Mouse (Mus musculus) urinary bladder, postnatal 14 days (tissue): ENCODE results near the gene Fhad1.

Experiments
- DNase-seq: peaks from one replicate; pipeline ENCODE4 v3.0.0; 2021; ENCODE audit warnings: low spot score

Fhad1 gene

GRCm38 (mm10) chr4:141885451-141885850, 129.4 kb downstream of the Fhad1 start:
- DNase-seq: no peak

GRCm38 (mm10) chr4:141882858-141883257, 132.0 kb downstream of the Fhad1 start:
- DNase-seq: no peak

GRCm38 (mm10) chr4:141881950-141882349, 132.9 kb downstream of the Fhad1 start:
- no peak for DNase-seq

GRCm38 (mm10) chr4:141881289-141881914, 133.5 kb downstream of the Fhad1 start:
- DNase-seq: no peak

GRCm38 (mm10) chr4:141879875-141880274, 135.0 kb downstream of the Fhad1 start:
- no peak for DNase-seq

- DNase-seq: no peak
Measured at GRCm38 (mm10) chr4:141879074-141879473, 135.8 kb downstream of the Fhad1 start.

GRCm38 (mm10) chr4:141878621-141879020, 136.3 kb downstream of the Fhad1 start:
- DNase-seq: no peak

- DNase-seq: no peak
Measured at GRCm38 (mm10) chr4:141875481-141876108, 139.3 kb downstream of the Fhad1 start.

- DNase-seq: peak; percentile 84
Measured at GRCm38 (mm10) chr4:141874601-141875460, 140.1 kb downstream of the Fhad1 start, which contains the start of gene Efhd2. Gene Efhd2, minus strand, starts transcription at chr4:141874920.

GRCm38 (mm10) chr4:141874111-141874600, 140.7 kb downstream of the Fhad1 start:
- DNase-seq: no peak

- no peak for DNase-seq
Measured at GRCm38 (mm10) chr4:141872977-141873376, 141.9 kb downstream of the Fhad1 start.

- no peak for DNase-seq
Measured at GRCm38 (mm10) chr4:141871909-141872308, 143.0 kb downstream of the Fhad1 start.

- DNase-seq: no peak
Measured at GRCm38 (mm10) chr4:141871333-141871725, 143.6 kb downstream of the Fhad1 start.

- DNase-seq: peak; percentile 47
Measured at GRCm38 (mm10) chr4:141870666-141871332, 144.1 kb downstream of the Fhad1 start.

GRCm38 (mm10) chr4:141869436-141870215, 145.3 kb downstream of the Fhad1 start:
- no peak for DNase-seq

- DNase-seq: no peak
Measured at GRCm38 (mm10) chr4:141868051-141868450, 146.8 kb downstream of the Fhad1 start.

GRCm38 (mm10) chr4:141867498-141867897, 147.4 kb downstream of the Fhad1 start:
- peak; percentile 60 for DNase-seq

GRCm38 (mm10) chr4:141866933-141867490, 147.9 kb downstream of the Fhad1 start:
- DNase-seq: no peak

- DNase-seq: no peak
Measured at GRCm38 (mm10) chr4:141865600-141865999, 149.3 kb downstream of the Fhad1 start.

GRCm38 (mm10) chr4:141865006-141865405, 149.9 kb downstream of the Fhad1 start:
- no peak for DNase-seq

- DNase-seq: no peak
Measured at GRCm38 (mm10) chr4:141864506-141864905, 150.4 kb downstream of the Fhad1 start.
